Mouse (Mus musculus): ENCODE measurements at regions not wholly inside any gene's neighbourhood (a gene's known extent, or its start where the extent isn't known, plus 50 kb on each side); places are given as distances from the start of the nearest gene placed in this dataset.

GRCm38 (mm10) chr11:64899587-64900278, 79.1 kb upstream of the Elac2 start:
- no peak for DNase-seq (ENCODE audit: extremely low read depth, low read depth, low spot score)

GRCm38 (mm10) chr11:64916783-64917182, 62.1 kb upstream of the Elac2 start:
- DNase-seq (ENCODE audit: extremely low read depth, low read depth, low spot score): no peak

- no peak for DNase-seq (ENCODE audit: extremely low read depth, low read depth, low spot score)
Observed at GRCm38 (mm10) chr11:64917301-64917700, 61.5 kb upstream of the Elac2 start.

- no peak for DNase-seq (ENCODE audit: extremely low read depth, low read depth, low spot score)
Observed at GRCm38 (mm10) chr11:64924989-64925388, 53.8 kb upstream of the Elac2 start.

GRCm38 (mm10) chr11:64925970-64926369, 52.9 kb upstream of the Elac2 start:
- no peak for DNase-seq (ENCODE audit: extremely low read depth, low read depth, low spot score)
